Mouse (Mus musculus) MEL (cell line): Measurements from ENCODE around the gene Ddx21. TPM values are rescaled to one million over a fixed set of nuclear protein-coding genes. Genes with fewer than 3 reads are reported as not detected.

Experiments
- DNase-seq: peaks from one replicate; pipeline ENCODE4 v3.0.0; 2011; ENCODE audit warnings: low read depth, low spot score
- H3K27ac ChIP-seq: 2 replicates; pipeline ENCODE4 v1.5.1; 2012; ENCODE audit warnings: low read depth, mild to moderate bottlenecking, control low read depth, low read length, moderate library complexity; ENCODE audit not compliant: control insufficient read depth
- H3K27me3 ChIP-seq, 2 experiments: fragments of 150-350 bp in 1 of 2; sonication (generic) in 1 of 2; 2 replicates each; pipeline ENCODE4 v1.6.1; 2012; ENCODE audit warnings: low read length in 2 of 2, mild to moderate bottlenecking in 2 of 2, improper control_type of control experiment in 1 of 2, moderate library complexity in 1 of 2; ENCODE audit not compliant: insufficient read depth in 2 of 2, control insufficient read depth in 1 of 2
- H3K36me3 ChIP-seq, 2 experiments: 2 replicates each; pipeline ENCODE4 v1.6.1; 2012 to 2014; ENCODE audit warnings: low read length in 2 of 2, improper control_type of control experiment in 1 of 2, inconsistent platforms in 1 of 2, mild to moderate bottlenecking in 1 of 2; ENCODE audit not compliant: insufficient read depth in 2 of 2, control insufficient read depth in 1 of 2
- H3K4me1 ChIP-seq, 2 experiments: fragments of 150-350 bp in 1 of 2; sonication (generic) in 1 of 2; 2 replicates each; pipeline ENCODE4 v1.6.1; 2012; ENCODE audit warnings: low read length in 2 of 2, improper control_type of control experiment in 1 of 2, mild to moderate bottlenecking in 1 of 2; ENCODE audit not compliant: insufficient read depth in 2 of 2, control insufficient read depth in 1 of 2
- H3K4me3 ChIP-seq, 2 experiments: fragments of 150-350 bp in 1 of 2; sonication (generic) in 1 of 2; 2 replicates each; pipeline ENCODE4 v1.5.1; 2012; ENCODE audit warnings: low read depth in 2 of 2, low read length in 2 of 2, mild to moderate bottlenecking in 2 of 2, moderate library complexity in 2 of 2, control low read depth in 1 of 2, improper control_type of control experiment in 1 of 2; ENCODE audit not compliant: control insufficient read depth in 1 of 2, insufficient read depth in 1 of 2
- H3K79me2 ChIP-seq: 2 replicates; pipeline ENCODE4 v1.6.1; 2012; ENCODE audit warnings: mild to moderate bottlenecking, low read length, moderate library complexity; ENCODE audit not compliant: control insufficient read depth, poor library complexity, insufficient read depth
- H3K9ac ChIP-seq: 2 replicates; pipeline ENCODE4 v1.6.1; 2012; ENCODE audit warnings: low read depth, mild to moderate bottlenecking, control low read depth, low read length, moderate library complexity; ENCODE audit not compliant: control insufficient read depth, poor library complexity, severe bottlenecking
- H3K9me3 ChIP-seq: fragments of 150-350 bp; sonication (generic); replicated peaks from 2 replicates; pipeline ENCODE4 v1.6.1; 2012; ENCODE audit warnings: mild to moderate bottlenecking, low read length, improper control_type of control experiment, moderate library complexity; ENCODE audit not compliant: insufficient read depth
- BHLHE40 ChIP-seq: IDR thresholded peaks from 2 replicates; pipeline ENCODE4 v1.6.1; 2012; ENCODE audit warnings: low read depth, mild to moderate bottlenecking, inconsistent platforms, low read length, improper control_type of control experiment, borderline replicate concordance
- CHD1 ChIP-seq: IDR thresholded peaks from 2 replicates; pipeline ENCODE4 v1.6.1; 2012; ENCODE audit warnings: low read depth, mild to moderate bottlenecking, inconsistent platforms, low read length, improper control_type of control experiment
- CHD2 ChIP-seq: IDR thresholded peaks from 2 replicates; pipeline ENCODE4 v1.6.1; 2011; ENCODE audit warnings: low read length, improper control_type of control experiment
- CTCF ChIP-seq, 3 experiments: IDR thresholded peaks in 2 of 3; conservative IDR thresholded peaks in 1 of 3; 2 replicates each; pipeline ENCODE4 v1.5.1; 2011 to 2012; ENCODE audit warnings: low read length in 3 of 3, low read depth in 2 of 3, mild to moderate bottlenecking in 2 of 3, improper control_type of control experiment in 1 of 3, inconsistent platforms in 1 of 3, mixed read lengths in 1 of 3, moderate library complexity in 1 of 3; ENCODE audit not compliant: control insufficient read depth in 1 of 3, insufficient read depth in 1 of 3, poor library complexity in 1 of 3, severe bottlenecking in 1 of 3
- EP300 ChIP-seq, 2 experiments: IDR thresholded peaks; 2 replicates each; pipeline ENCODE4 v1.6.1; 2011; ENCODE audit warnings: improper control_type of control experiment in 2 of 2, low read length in 2 of 2, low read depth in 1 of 2, mild to moderate bottlenecking in 1 of 2
- ETS1 ChIP-seq: IDR thresholded peaks from 2 replicates; pipeline ENCODE4 v1.6.1; 2012; ENCODE audit warnings: low read depth, mild to moderate bottlenecking, inconsistent platforms, low read length, improper control_type of control experiment, moderate library complexity
- GABPA ChIP-seq: IDR thresholded peaks from 2 replicates; pipeline ENCODE4 v1.6.1; 2012; ENCODE audit warnings: low read depth, mild to moderate bottlenecking, inconsistent platforms, low read length, improper control_type of control experiment, moderate library complexity
- GATA1 ChIP-seq: IDR thresholded peaks from 2 replicates; pipeline ENCODE4 v1.6.1; 2011; ENCODE audit warnings: low read depth, low read length, improper control_type of control experiment
- HCFC1 ChIP-seq: IDR thresholded peaks from 2 replicates; pipeline ENCODE4 v1.6.1; 2012; ENCODE audit warnings: low read depth, mild to moderate bottlenecking, inconsistent platforms, low read length, improper control_type of control experiment, moderate library complexity
- JUND ChIP-seq: IDR thresholded peaks from 2 replicates; pipeline ENCODE4 v1.6.1; 2011; ENCODE audit warnings: low read depth, mild to moderate bottlenecking, improper control_type of control experiment, low read length
- KAT2A ChIP-seq: conservative IDR thresholded peaks from 2 replicates; pipeline ENCODE4 v1.6.1; 2012; ENCODE audit warnings: low read depth, low read length, improper control_type of control experiment, inconsistent platforms
- MAFK ChIP-seq: IDR thresholded peaks from 2 replicates; pipeline ENCODE4 v1.6.1; 2011; ENCODE audit warnings: low read depth, mild to moderate bottlenecking, low read length, improper control_type of control experiment, borderline replicate concordance
- MAX ChIP-seq: IDR thresholded peaks from 2 replicates; pipeline ENCODE4 v1.6.1; 2011; ENCODE audit warnings: low read length, improper control_type of control experiment
- MEF2A ChIP-seq: IDR thresholded peaks from 2 replicates; pipeline ENCODE4 v1.6.1; 2014; ENCODE audit warnings: low read depth, mild to moderate bottlenecking, inconsistent platforms, low read length, improper control_type of control experiment; ENCODE audit not compliant: poor library complexity, insufficient replicate concordance, severe bottlenecking; ENCODE audit errors: extremely low read depth
- MXI1 ChIP-seq: IDR thresholded peaks from 2 replicates; pipeline ENCODE4 v1.6.1; 2011; ENCODE audit warnings: mild to moderate bottlenecking, low read depth, low read length, improper control_type of control experiment
- MYB ChIP-seq: IDR thresholded peaks from 2 replicates; pipeline ENCODE4 v1.6.1; 2011; ENCODE audit warnings: mild to moderate bottlenecking, low read depth, low read length, improper control_type of control experiment
- MYC ChIP-seq: IDR thresholded peaks from 2 replicates; pipeline ENCODE4 v1.6.1; 2011; ENCODE audit warnings: low read depth, mild to moderate bottlenecking, low read length, improper control_type of control experiment, moderate library complexity
- NELFE ChIP-seq: IDR thresholded peaks from 2 replicates; pipeline ENCODE4 v1.6.1; 2011; ENCODE audit warnings: low read depth, low read length, improper control_type of control experiment
- NRF1 ChIP-seq: IDR thresholded peaks from 2 replicates; pipeline ENCODE4 v1.6.1; 2014; ENCODE audit warnings: low read depth, mild to moderate bottlenecking, inconsistent platforms, low read length, improper control_type of control experiment, moderate library complexity; ENCODE audit not compliant: poor library complexity, insufficient read depth, severe bottlenecking
- POLR2A ChIP-seq, 2 experiments: IDR thresholded peaks; 2 replicates each; pipeline ENCODE4 v1.6.1; 2011 to 2012; ENCODE audit warnings: low read length in 2 of 2, mild to moderate bottlenecking in 2 of 2, control low read depth in 1 of 2, improper control_type of control experiment in 1 of 2, low read depth in 1 of 2, moderate library complexity in 1 of 2; ENCODE audit not compliant: control insufficient read depth in 1 of 2, insufficient read depth in 1 of 2, poor library complexity in 1 of 2
- POLR2AphosphoS2 ChIP-seq: IDR thresholded peaks from 2 replicates; pipeline ENCODE4 v1.6.1; 2011; ENCODE audit warnings: low read length, improper control_type of control experiment
- RAD21 ChIP-seq: IDR thresholded peaks from 2 replicates; pipeline ENCODE4 v1.6.1; 2011; ENCODE audit warnings: mild to moderate bottlenecking, low read depth, low read length, improper control_type of control experiment
- RCOR1 ChIP-seq: IDR thresholded peaks from 2 replicates; pipeline ENCODE4 v1.6.1; 2012; ENCODE audit warnings: low read depth, mild to moderate bottlenecking, inconsistent platforms, low read length, improper control_type of control experiment
- SIN3A ChIP-seq: IDR thresholded peaks from 2 replicates; pipeline ENCODE4 v1.6.1; 2012; ENCODE audit warnings: low read length, improper control_type of control experiment, inconsistent platforms
- SMC3 ChIP-seq: IDR thresholded peaks from 2 replicates; pipeline ENCODE4 v1.6.1; 2011; ENCODE audit warnings: low read depth, low read length, improper control_type of control experiment
- TAL1 ChIP-seq: IDR thresholded peaks from 2 replicates; pipeline ENCODE4 v1.6.1; 2012; ENCODE audit warnings: mild to moderate bottlenecking, inconsistent platforms, low read length, moderate library complexity, mixed read lengths
- TBP ChIP-seq: IDR thresholded peaks from 2 replicates; pipeline ENCODE4 v1.8.0; 2011; ENCODE audit warnings: low read depth, low read length, improper control_type of control experiment
- TCF12 ChIP-seq: IDR thresholded peaks from 2 replicates; pipeline ENCODE4 v1.6.1; 2014; ENCODE audit warnings: low read depth, mild to moderate bottlenecking, inconsistent platforms, low read length, improper control_type of control experiment, moderate library complexity
- UBTF ChIP-seq: IDR thresholded peaks from 2 replicates; pipeline ENCODE4 v1.6.1; 2012; ENCODE audit warnings: low read depth, mild to moderate bottlenecking, inconsistent platforms, low read length, improper control_type of control experiment, moderate library complexity, borderline replicate concordance; ENCODE audit not compliant: insufficient read depth
- USF1 ChIP-seq: IDR thresholded peaks from 2 replicates; pipeline ENCODE4 v1.6.1; 2014; ENCODE audit warnings: low read depth, mild to moderate bottlenecking, inconsistent platforms, low read length, improper control_type of control experiment, moderate library complexity
- USF2 ChIP-seq, 2 experiments: IDR thresholded peaks; 2 replicates each; pipeline ENCODE4 v1.6.1; 2011 to 2012; ENCODE audit warnings: improper control_type of control experiment in 2 of 2, low read length in 2 of 2, borderline replicate concordance in 1 of 2, inconsistent platforms in 1 of 2, low read depth in 1 of 2, mild to moderate bottlenecking in 1 of 2; ENCODE audit not compliant: insufficient read depth in 1 of 2
- ZC3H11A ChIP-seq: IDR thresholded peaks from 2 replicates; pipeline ENCODE4 v1.6.1; 2012; ENCODE audit warnings: low read depth, mild to moderate bottlenecking, inconsistent platforms, low read length, improper control_type of control experiment
- ZKSCAN1 ChIP-seq: IDR thresholded peaks from 2 replicates; pipeline ENCODE4 v1.6.1; 2012; ENCODE audit warnings: low read depth, mild to moderate bottlenecking, inconsistent platforms, low read length, improper control_type of control experiment, moderate library complexity
- ZMIZ1 ChIP-seq: IDR thresholded peaks from 2 replicates; pipeline ENCODE4 v1.6.1; 2012; ENCODE audit warnings: low read depth, mild to moderate bottlenecking, inconsistent platforms, low read length, improper control_type of control experiment, moderate library complexity
- ZNF384 ChIP-seq: IDR thresholded peaks from 2 replicates; pipeline ENCODE4 v1.6.1; 2012; ENCODE audit warnings: low read depth, mild to moderate bottlenecking, inconsistent platforms, low read length, improper control_type of control experiment
- polyA plus RNA-seq, 2 experiments: library from polyadenylated mRNA; stranded (reverse) in 1 of 2; unstranded in 1 of 2; fragments of >175 nt in 1 of 2; fragments of >200 nt in 1 of 2; gene quantifications; 2 replicates each; pipeline versions ENCODE4 v1.2.1 to v1.2.4; 2012; ENCODE audit warnings: low replicate concordance in 2 of 2, low read depth in 1 of 2; ENCODE audit not compliant: insufficient read length in 2 of 2, insufficient read depth in 1 of 2, missing spikeins in 1 of 2
- total RNA-seq: library from RNA; depleted of rRNA; stranded (reverse); fragments of 300-350 nt; gene quantifications from 2 replicates; pipeline ENCODE4 v1.2.3, GENCODE M21; 2012; rRNA removed

Ddx21 gene
- total RNA-seq (299 and 313 TPM in 2 replicates), polyA plus RNA-seq (1,000 to 10,000 TPM in 1 of 2 experiments, 100 to 1,000 TPM in 1; 386 to 2,442 TPM)

- DNase-seq: peak; percentile 97
- peaks cover 17 to 32% of the 10 kb centered on the region in 2 experiments for H3K36me3 ChIP-seq
- no peaks in the 10 kb centered on the region for H3K27me3 ChIP-seq
- peak within 1 kb of the TSS; percentile 98 for H3K9ac ChIP-seq
- H3K9me3 ChIP-seq: no peaks in the 10 kb centered on the region
- peak within 1 kb of the TSS; percentile 86 for H3K27ac ChIP-seq
- peaks cover 0 to 17% of the 10 kb centered on the region in 2 experiments; a peak in 3 of 4 replicates for H3K4me1 ChIP-seq
- H3K4me3 ChIP-seq: peak within 1 kb of the TSS; percentile 70 to 72
- H3K79me2 ChIP-seq: peaks cover 48% of the 10 kb centered on the region
- no peak for TF ChIP-seq CHD1
- no peak for TF ChIP-seq RAD21
- TF ChIP-seq MAX: peak; percentile 95
- peak; percentile 70 for TF ChIP-seq TCF12
- TF ChIP-seq CHD2: no peak
- no peak for TF ChIP-seq GABPA
- TF ChIP-seq KAT2A: peak; percentile 63
- peak; percentile 98 for TF ChIP-seq MYC
- peak; percentile 97 for TF ChIP-seq NELFE
- 0 out of 2 replicates have a peak, but pooled peaks have one; percentile 3 for TF ChIP-seq ZNF384
- TF ChIP-seq POLR2A (IDR thresholded peaks at IDR 0.05; ENCODE audit: control insufficient read depth in 1 of 2, insufficient read depth in 1 of 2, low read depth in 1 of 2, low read length in 2 of 2, poor library complexity in 1 of 2): peak; percentile 85 to 98
- peak; percentile 59 for TF ChIP-seq ETS1
- no peak; a peak in 1 of 4 replicates for TF ChIP-seq EP300 (IDR thresholded peaks at IDR 0.05; ENCODE audit: low read depth in 1 of 2, low read length in 2 of 2)
- TF ChIP-seq HCFC1: peak; percentile 89
- TF ChIP-seq ZC3H11A: no peak
- TF ChIP-seq TAL1: peak; percentile 24; the same call in 1 of the 2 replicates
- peak; percentile 88 for TF ChIP-seq ZMIZ1
- no peak for TF ChIP-seq USF1
- TF ChIP-seq MAFK: no peak
- peak; percentile 88 for TF ChIP-seq TBP
- no peak for TF ChIP-seq MYB
- TF ChIP-seq GATA1: no peak
- 0 out of 2 replicates have a peak, but pooled peaks have one; percentile 7 for TF ChIP-seq NRF1
- TF ChIP-seq SMC3: no peak
- TF ChIP-seq MXI1: peak; percentile 99
- TF ChIP-seq RCOR1: no peak; the same call in 1 of the 2 replicates
- TF ChIP-seq MEF2A: no peak
- peak; percentile 94 for TF ChIP-seq SIN3A
- TF ChIP-seq BHLHE40: no peak
- no peak for TF ChIP-seq USF2 (IDR thresholded peaks at IDR 0.05; ENCODE audit: borderline replicate concordance in 1 of 2, insufficient read depth in 1 of 2, low read depth in 1 of 2, low read length in 2 of 2)
- TF ChIP-seq CTCF (IDR thresholded peaks at IDR 0.05 in 2 of 3, conservative IDR thresholded peaks at IDR 0.05 in 1 of 3; ENCODE audit: control insufficient read depth in 1 of 3, insufficient read depth in 1 of 3, low read depth in 2 of 3, low read length in 3 of 3, poor library complexity in 1 of 3, severe bottlenecking in 1 of 3): no peak
- no peak for TF ChIP-seq JUND
- no peak for TF ChIP-seq UBTF
- TF ChIP-seq POLR2AphosphoS2: peak; percentile 98
- TF ChIP-seq ZKSCAN1: no peak
Measured at GRCm38 (mm10) chr10:62602177-62603040, at the start of gene Ddx21. Gene Ddx21, minus strand, starts transcription at chr10:62602281.
